Mouse (Mus musculus) adrenal gland, adult 2 months (tissue): ENCODE data around the gene Ddx28. TPM values are rescaled to one million over a fixed set of nuclear protein-coding genes. Genes with fewer than 3 reads are reported as not detected.

Experiments used
- DNase-seq: peaks from one replicate; pipeline ENCODE4 v3.0.0; 2021
- polyA plus RNA-seq: library from polyadenylated mRNA; depleted of rRNA; stranded (reverse); fragments of >200 nt; gene quantifications from 2 replicates; pipeline ENCODE4 v1.2.3, GENCODE M21; 2012; rRNA removed
- total RNA-seq, 2 experiments: library from RNA; stranded (reverse); gene quantifications; 2 replicates each; pipeline ENCODE4 v1.2.3; 2021

The Ddx28 gene
- total and polyA plus RNA-seq, 3 experiments: 12.5 to 17.3 (median 16.1) TPM

GRCm38 (mm10) chr8:105965905-105966341 is 45.8 kb downstream of the Ddx28 start, which contains the start of gene Slc12a4:
Gene Slc12a4 (minus strand): TSS chr8:105966097.
- DNase-seq: peak; percentile 92

- DNase-seq: peak; percentile 81
Observed at GRCm38 (mm10) chr8:105965266-105965904, 46.3 kb downstream of the Ddx28 start.

GRCm38 (mm10) chr8:105964506-105965265 is 47.0 kb downstream of the Ddx28 start:
- no peak for DNase-seq

GRCm38 (mm10) chr8:105961536-105961935 is 50.1 kb downstream of the Ddx28 start:
- no peak for DNase-seq

- DNase-seq: no peak
Observed at GRCm38 (mm10) chr8:105961101-105961500, 50.6 kb downstream of the Ddx28 start.

Other genes starting within 250 kb of the Ddx28 start
- 10 to 100 TPM; 19.7 to 23.6 TPM for gene Ranbp10, start 184.5 kb downstream of the Ddx28 start, total RNA-seq
- 22.2 and 27.3 TPM in 2 replicates for gene Ranbp10, start 184.5 kb downstream of the Ddx28 start, polyA plus RNA-seq
- not detected for gene Tsnaxip1, start 184.2 kb downstream of the Ddx28 start, total RNA-seq
- not detected in 2 replicates for gene Tsnaxip1, start 184.2 kb downstream of the Ddx28 start, polyA plus RNA-seq
- gene Cenpt, start 158.6 kb downstream of the Ddx28 start, total RNA-seq: 1 to 10 TPM; 5.9 to 6.7 TPM
- 5.9 and 8.1 TPM in 2 replicates for gene Cenpt, start 158.6 kb downstream of the Ddx28 start, polyA plus RNA-seq
- 10 to 100 TPM; 31.7 to 38.0 TPM for gene Thap11, start 156.8 kb downstream of the Ddx28 start, total RNA-seq
- 79.7 and 91.6 TPM in 2 replicates for gene Thap11, start 156.8 kb downstream of the Ddx28 start, polyA plus RNA-seq
- gene Nutf2, start 151.3 kb downstream of the Ddx28 start, total RNA-seq: 10 to 100 TPM; 30.2 to 44.0 TPM
- gene Nutf2, start 151.3 kb downstream of the Ddx28 start, polyA plus RNA-seq: 19.3 and 24.8 TPM in 2 replicates
- gene Edc4, start 131.0 kb downstream of the Ddx28 start, total RNA-seq: 10 to 100 TPM; 33.8 to 35.9 TPM
- 74.9 and 97.4 TPM in 2 replicates for gene Edc4, start 131.0 kb downstream of the Ddx28 start, polyA plus RNA-seq
- 1 to 10 TPM; 1.3 to 1.6 TPM for gene Nrn1l, start 118.3 kb downstream of the Ddx28 start, total RNA-seq
- 4.6 TPM in 2 replicates for gene Nrn1l, start 118.3 kb downstream of the Ddx28 start, polyA plus RNA-seq
- gene Pskh1, start 111.4 kb downstream of the Ddx28 start, total RNA-seq: 10 to 100 TPM; 32.5 to 33.3 TPM
- gene Pskh1, start 111.4 kb downstream of the Ddx28 start, polyA plus RNA-seq: 45.3 and 51.2 TPM in 2 replicates
- gene Ctrl, start 78.0 kb downstream of the Ddx28 start, total RNA-seq: under 1 TPM; 0.73 to 0.84 TPM
- gene Ctrl, start 78.0 kb downstream of the Ddx28 start, polyA plus RNA-seq: 1.1 and 2.0 TPM in 2 replicates
- gene Psmb10, start 73.4 kb downstream of the Ddx28 start, total RNA-seq: 10 to 100 TPM; 77.0 to 79.0 TPM
- 156 and 174 TPM in 2 replicates for gene Psmb10, start 73.4 kb downstream of the Ddx28 start, polyA plus RNA-seq
- 1 to 10 TPM; 1.3 to 2.9 TPM for gene Lcat, start 68.5 kb downstream of the Ddx28 start, total RNA-seq
- 1.9 and 3.3 TPM in 2 replicates for gene Lcat, start 68.5 kb downstream of the Ddx28 start, polyA plus RNA-seq
- gene Slc12a4, start 45.8 kb downstream of the Ddx28 start, total RNA-seq: 10 to 100 TPM; 40.2 to 60.5 TPM
- 62.4 and 63.2 TPM in 2 replicates for gene Slc12a4, start 45.8 kb downstream of the Ddx28 start, polyA plus RNA-seq
- gene Dpep3, start 32.5 kb downstream of the Ddx28 start, total RNA-seq: not detected
- gene Dpep3, start 32.5 kb downstream of the Ddx28 start, polyA plus RNA-seq: 0.21 TPM in 1 of 2 replicates, not detected in the other
- gene Dus2, start 20.5 kb downstream of the Ddx28 start, total RNA-seq: 10 to 100 TPM; 13.6 to 19.6 TPM
- gene Dus2, start 20.5 kb downstream of the Ddx28 start, polyA plus RNA-seq: 5.5 and 5.6 TPM in 2 replicates
- gene Dpep2nb, start 5.9 kb downstream of the Ddx28 start, total RNA-seq: not detected
- gene Dpep2nb, start 5.9 kb downstream of the Ddx28 start, polyA plus RNA-seq: not detected in 2 replicates
- gene Nfatc3, start 47.0 kb upstream of the Ddx28 start, total RNA-seq: 10 to 100 TPM; 35.2 to 70.0 TPM
- gene Nfatc3, start 47.0 kb upstream of the Ddx28 start, polyA plus RNA-seq: 14.9 and 20.6 TPM in 2 replicates
- gene Esrp2, start 125.1 kb upstream of the Ddx28 start, total RNA-seq: 1 to 10 TPM; 1.7 to 3.7 TPM
- 2.0 and 5.5 TPM in 2 replicates for gene Esrp2, start 125.1 kb upstream of the Ddx28 start, polyA plus RNA-seq
- 10 to 100 TPM; 21.9 to 38.8 TPM for gene Pla2g15, start 138.5 kb upstream of the Ddx28 start, total RNA-seq
- 21.9 and 22.1 TPM in 2 replicates for gene Pla2g15, start 138.5 kb upstream of the Ddx28 start, polyA plus RNA-seq
- gene Slc7a6, start 157.0 kb upstream of the Ddx28 start, total RNA-seq: 10 to 100 TPM; 27.2 to 34.0 TPM
- 17.3 and 26.5 TPM in 2 replicates for gene Slc7a6, start 157.0 kb upstream of the Ddx28 start, polyA plus RNA-seq
- gene Slc7a6os, start 199.1 kb upstream of the Ddx28 start, total RNA-seq: 10 to 100 TPM; 24.2 to 25.1 TPM
- 14.1 and 14.7 TPM in 2 replicates for gene Slc7a6os, start 199.1 kb upstream of the Ddx28 start, polyA plus RNA-seq
- gene Prmt7, start 199.1 kb upstream of the Ddx28 start, total RNA-seq: 10 to 100 TPM; 23.0 to 28.1 TPM
- gene Prmt7, start 199.1 kb upstream of the Ddx28 start, polyA plus RNA-seq: 14.1 and 19.8 TPM in 2 replicates